Mouse (Mus musculus): Measurements from ENCODE around the gene Il2rb.

Gene Il2rb

DNA sequence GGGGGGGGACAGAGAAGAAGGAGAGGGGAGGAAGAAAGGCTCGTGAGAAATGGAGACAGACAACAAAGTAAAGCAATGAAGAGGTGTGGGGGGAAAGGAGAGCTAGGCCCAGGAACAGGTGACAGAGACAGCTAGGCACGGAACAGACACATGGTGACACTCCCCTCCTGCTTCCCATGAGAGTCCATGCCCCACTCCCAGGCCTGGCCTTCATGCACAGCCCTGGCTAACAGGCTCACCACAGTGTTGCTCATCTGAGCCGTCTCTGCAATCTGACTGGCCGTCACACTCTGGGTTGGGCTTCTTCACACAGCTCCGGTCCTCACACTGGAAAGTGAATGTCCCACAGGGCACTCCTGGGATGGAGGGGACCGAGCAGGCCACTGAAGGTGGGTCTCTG is 51.2 kb downstream of the Il2rb start:
- DNase-seq = no peak

- DNase-seq = no peak
Observed at GRCm38 (mm10) chr15:78442231-78442630, 52.8 kb downstream of the Il2rb start.

DNA sequence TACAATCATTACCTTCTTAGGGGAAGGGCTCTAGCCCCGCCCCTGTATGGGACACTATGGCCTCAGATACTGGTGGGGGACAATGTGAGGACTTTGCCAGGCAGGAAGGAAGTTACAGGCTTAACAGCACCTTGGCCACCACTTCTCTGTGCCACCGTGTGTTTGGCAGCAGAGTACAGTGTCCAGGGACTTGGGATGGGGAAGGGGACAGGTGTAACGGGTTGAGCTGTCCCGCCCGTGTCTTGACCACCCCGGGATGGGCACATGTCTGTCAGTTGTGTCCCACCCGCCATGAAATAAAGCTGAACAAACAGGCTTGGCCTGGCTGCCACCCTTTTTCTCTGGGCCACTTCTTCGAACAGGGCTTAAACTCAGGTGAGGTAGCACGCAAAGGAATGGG is 56.1 kb downstream of the Il2rb start:
- DNase-seq = no peak

DNA sequence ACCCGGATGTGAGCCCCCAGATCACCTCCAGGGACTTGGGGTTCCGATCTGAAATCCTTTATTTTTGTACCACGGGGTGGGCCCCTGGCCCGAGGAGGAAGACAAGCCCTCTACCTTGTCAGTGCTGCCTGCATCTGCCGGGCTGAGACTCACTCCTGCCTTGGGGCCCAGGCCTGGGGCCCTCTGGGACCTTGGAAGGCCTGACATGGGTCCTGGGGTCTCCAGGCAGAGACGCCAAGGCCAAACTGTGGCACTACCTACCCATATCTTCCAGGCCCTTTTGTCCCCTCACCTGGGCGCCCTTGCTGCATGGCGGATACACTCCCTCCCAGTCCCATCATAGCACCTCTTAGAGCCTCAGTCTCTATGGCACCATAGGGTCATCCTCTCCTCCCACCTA is 56.6 kb downstream of the Il2rb start:
- DNase-seq = peak in 1 of 2 experiments; percentile 10

DNA sequence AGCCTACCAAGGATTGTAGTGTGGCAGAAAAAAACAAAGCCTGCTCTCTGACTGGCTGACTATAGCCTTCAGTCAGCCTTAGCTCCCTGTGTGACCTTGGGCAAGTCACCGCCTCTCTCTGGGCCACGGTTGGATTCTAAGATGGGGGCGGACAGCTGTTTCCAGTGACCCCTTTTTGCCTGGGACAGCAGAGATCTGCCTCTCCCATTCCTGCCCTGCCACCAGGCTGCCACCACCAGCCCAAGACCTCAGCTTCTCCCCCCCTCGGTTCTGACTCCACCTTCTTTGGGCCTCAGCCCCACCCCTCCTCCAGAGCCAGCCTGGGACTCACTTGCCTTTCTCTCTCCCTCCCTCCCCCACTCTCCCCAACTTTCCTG is 57.1 kb downstream of the Il2rb start:
- DNase-seq = no peak

- DNase-seq = peak; percentile 42 to 46
Observed at GRCm38 (mm10) chr15:78437237-78438017, 57.6 kb downstream of the Il2rb start.

DNA sequence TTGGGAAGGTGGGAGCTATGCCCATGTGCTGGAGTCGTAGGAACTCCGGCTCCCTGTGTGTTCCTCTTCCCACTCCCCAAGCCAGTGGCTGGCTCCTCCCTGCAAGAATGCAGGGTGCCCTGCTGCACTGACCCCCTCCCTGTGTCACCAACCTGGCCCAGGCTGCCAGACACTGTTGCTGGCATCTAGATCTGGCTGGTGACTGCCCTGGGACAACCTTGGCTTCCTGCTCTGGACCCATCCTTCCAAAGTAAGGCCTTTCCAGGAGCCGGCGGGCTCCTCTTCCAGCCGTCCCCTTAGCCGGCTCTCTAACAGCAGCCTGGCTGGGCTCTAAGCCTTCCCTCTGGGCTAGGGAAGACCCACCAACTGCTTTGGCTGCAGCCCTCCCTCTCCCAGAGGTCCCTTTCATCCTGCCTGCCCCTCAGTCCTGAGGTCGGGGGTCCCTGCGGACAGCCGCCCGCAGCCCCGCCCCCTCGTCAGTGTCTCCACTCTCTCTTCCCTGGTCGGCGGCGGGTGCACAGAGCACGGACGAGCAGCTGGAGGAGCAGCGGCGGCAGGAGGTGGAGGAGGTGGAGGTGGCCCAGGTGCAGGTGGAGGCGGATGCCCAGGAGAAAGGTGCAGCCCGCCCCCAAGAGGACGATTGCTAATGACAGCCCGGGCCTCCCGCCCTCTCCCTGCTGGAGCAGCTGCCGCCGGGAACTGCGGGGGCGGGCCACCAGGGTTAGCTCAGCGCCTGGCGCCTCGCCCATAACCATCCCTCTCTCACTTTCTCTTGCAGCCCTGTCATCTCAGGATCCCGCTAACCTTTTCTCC is 58.5 kb downstream of the Il2rb start:
- peak; percentile 88 to 91 for DNase-seq

DNA sequence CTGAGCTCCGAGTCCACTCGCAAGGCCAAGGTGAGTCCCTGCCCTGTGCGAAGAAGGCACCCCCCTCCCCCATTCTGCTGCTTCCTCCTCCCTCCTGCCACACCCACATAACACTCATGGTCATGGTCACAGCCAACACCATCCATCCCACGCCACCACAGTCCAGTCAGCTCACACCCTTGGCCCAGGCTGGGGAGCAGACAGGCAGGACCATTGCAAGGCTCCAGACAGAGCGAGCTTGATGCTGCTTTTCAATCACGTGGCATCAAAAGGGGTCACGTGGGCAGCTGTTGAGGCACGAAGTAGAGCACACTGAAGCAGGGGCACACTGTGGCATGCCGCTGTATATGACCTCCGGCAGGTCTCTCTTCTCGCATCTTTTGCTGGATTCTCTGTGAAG is 59.4 kb downstream of the Il2rb start:
- DNase-seq = no peak

DNA sequence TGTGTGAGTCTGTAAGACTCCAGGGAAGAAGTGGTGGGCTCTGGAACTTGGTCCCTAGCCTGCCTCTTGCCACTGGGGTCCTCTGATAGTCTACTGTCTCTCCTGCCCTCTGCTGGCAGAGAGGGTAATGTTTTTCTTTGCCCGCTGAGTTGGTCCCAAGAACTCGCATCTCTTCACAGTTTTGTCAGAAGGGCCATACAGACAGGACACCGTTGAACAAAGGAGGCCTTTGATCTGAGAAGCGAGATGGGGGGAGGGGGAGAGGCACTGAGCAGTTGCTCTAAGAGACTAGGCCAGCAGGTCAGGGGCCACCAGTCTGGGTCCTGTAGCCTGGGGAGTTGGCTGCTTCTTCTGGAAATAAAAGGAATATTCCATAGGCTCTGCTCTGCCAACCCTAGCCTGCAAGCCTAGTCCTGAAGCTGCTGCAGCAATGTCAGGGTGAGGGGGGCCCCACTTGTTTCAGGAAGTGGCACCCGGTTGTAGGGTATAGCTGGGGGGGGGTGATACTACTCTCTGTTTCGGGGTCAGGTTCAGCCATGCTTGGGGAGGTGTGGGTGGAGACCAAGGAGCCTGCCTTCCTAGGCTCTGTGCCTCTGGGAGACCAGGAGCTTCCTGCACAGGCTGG is 60.1 kb downstream of the Il2rb start:
- DNase-seq = peak; percentile 63 to 79

DNA sequence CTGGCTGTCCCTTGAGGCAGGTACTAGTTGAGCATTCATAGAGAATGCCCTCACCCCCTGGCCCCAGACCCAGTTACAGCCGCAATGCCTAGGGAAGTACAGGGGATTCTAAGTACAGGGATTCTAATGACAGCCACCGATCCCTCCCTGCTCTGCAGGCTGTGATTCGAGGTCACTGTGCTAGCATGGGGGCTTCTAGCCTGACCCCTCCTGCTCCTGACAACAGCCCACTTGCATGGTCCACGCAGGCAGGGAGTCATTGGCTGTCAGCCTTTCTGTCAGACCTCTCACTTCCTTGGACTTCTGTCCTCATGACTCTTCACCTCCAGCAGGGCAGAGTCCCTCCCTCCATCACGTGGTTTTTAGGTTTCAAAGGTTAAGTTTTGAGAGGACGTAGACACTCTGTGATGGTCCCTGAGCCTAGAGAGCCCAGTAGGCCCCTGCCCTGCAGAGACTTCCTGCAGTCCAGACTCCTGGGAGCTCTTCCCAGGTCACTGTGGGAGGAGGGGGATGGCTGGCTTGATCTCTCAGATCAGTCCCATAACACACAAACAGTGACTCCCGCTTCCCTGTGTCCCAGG is 63.4 kb downstream of the Il2rb start:
- no peak for DNase-seq

DNA sequence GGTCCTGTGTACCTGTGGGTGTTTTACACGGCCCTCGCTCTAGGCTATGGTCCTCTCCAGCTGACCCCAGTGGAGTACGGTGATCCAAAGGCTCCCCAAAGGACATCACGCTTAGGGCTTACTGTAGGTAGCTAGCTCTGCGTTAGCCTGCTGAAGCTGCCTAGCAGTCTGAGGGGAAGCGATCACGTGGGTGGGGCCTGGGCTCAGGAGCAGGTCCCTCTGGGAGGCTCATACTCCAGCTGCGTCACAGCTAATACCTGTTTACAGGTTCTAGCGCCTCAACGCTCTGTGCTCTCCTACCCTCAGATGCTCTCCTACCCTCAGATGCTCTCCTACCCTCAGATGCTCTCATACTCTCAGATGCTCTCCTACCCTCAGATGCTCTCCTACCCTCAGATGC is 64.2 kb downstream of the Il2rb start:
- no peak for DNase-seq

DNA sequence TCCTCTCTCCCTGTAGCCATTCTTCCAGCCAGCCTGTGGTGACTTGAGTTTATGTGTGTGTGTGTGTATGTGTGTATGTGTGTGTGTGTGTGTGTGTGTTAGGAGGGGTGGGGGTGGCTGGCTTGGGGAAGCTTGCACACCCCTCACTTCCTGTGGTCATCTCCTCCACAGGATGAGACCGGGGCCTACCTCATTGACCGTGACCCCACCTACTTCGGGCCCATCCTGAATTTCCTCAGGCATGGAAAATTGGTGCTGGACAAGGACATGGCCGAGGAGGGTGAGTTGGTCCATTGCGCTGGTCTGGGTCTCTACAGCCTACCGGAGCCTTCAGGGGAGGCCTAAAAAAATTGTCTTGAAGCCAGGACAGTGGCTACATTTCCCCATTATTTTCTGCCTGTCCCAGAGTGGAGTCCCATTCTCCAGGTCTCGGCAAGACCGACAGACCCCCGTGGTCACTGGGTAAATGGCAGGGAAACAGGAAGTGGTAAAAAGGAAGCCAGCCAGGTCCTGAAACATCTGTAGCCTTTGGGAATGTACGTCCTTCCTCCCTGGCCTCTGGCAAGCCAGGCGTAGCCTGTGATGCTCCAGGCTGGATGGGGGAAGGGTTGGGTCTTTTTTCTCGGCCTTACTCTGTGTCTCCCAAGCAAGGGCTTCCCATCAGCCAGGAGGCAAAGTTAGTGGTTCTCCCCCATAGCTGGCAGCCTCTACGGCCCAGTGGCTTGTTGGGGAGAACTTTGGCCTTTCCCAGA is 65.0 kb downstream of the Il2rb start:
- no peak for DNase-seq
